Mouse (Mus musculus) stomach, embryonic 14.5 days (tissue): ENCODE measurements around the gene Rps6kb2. TPM values are rescaled to one million over a fixed set of nuclear protein-coding genes. Genes with fewer than 3 reads are reported as not detected.

Experiments used
- ATAC-seq: fragments of 200-750 bp; cut with Nextera tagmentation; 2 replicates; pipeline ENCODE4 v1.8.0; 2017; ENCODE audit warnings: low read depth, moderate TSS enrichment; ENCODE audit not compliant: insufficient number of reproducible peaks, insufficient read depth, low FRiP score
- H3K27ac ChIP-seq: fragments of 300-500 bp; sonication (generic); 2 replicates; pipeline ENCODE4 v1.5.1; 2014; ENCODE audit warnings: mild to moderate bottlenecking, low read length, moderate library complexity, mixed read lengths
- H3K27me3 ChIP-seq: fragments of 300-500 bp; sonication (generic); 2 replicates; pipeline ENCODE4 v1.6.1; 2014; ENCODE audit warnings: low read length, control low read depth, mixed read lengths; ENCODE audit not compliant: control insufficient read depth, insufficient read depth
- H3K36me3 ChIP-seq: fragments of 300-500 bp; sonication (generic); 2 replicates; pipeline ENCODE4 v1.6.1; 2014; ENCODE audit warnings: mild to moderate bottlenecking, control low read depth, low read length, moderate library complexity, mixed read lengths; ENCODE audit not compliant: control insufficient read depth, insufficient read depth
- H3K4me1 ChIP-seq: fragments of 300-500 bp; sonication (generic); 2 replicates; pipeline ENCODE4 v1.6.1; 2014; ENCODE audit warnings: low read length, control low read depth, mixed read lengths; ENCODE audit not compliant: control insufficient read depth, insufficient read depth
- H3K4me2 ChIP-seq: fragments of 300-500 bp; sonication (generic); replicated peaks from 2 replicates; pipeline ENCODE4 v1.6.1; 2014; ENCODE audit warnings: low read depth, low read length, control low read depth
- H3K4me3 ChIP-seq: fragments of 300-500 bp; sonication (generic); 2 replicates; pipeline ENCODE4 v1.5.1; 2014; ENCODE audit warnings: low read depth, low read length, control low read depth
- H3K9ac ChIP-seq: fragments of 300-500 bp; sonication (generic); replicated peaks from 2 replicates; pipeline ENCODE4 v1.6.1; 2014; ENCODE audit warnings: low read depth, mild to moderate bottlenecking, control low read depth, low read length, moderate library complexity, mixed read lengths
- H3K9me3 ChIP-seq: fragments of 300-500 bp; sonication (generic); 2 replicates; pipeline ENCODE4 v1.6.1; 2016; ENCODE audit warnings: low read depth, low read length, control low read depth; ENCODE audit not compliant: control insufficient read depth
- WGBS: fragments of 180-500 bp; shearing (Covaris S2); extraction: QIAGEN DNeasy Blood & Tissue Kit; methylation state at CpG from one replicate; pipeline ENCODE4 v1.1.7; 2014; 5-methylcytosine and 5-hydroxymethylcytosine counted together
- polyA plus RNA-seq: library from polyadenylated mRNA; unstranded; fragments of >200 nt; fragmentation: Nextera tagmentation; extraction: Ambion mirVana; gene quantifications from 2 replicates; pipeline ENCODE4 v1.2.1, GENCODE M21; 2014

Gene Rps6kb2
- polyA plus RNA-seq, 1 experiment from 2014 or later, result 38.9 TPM

DNA sequence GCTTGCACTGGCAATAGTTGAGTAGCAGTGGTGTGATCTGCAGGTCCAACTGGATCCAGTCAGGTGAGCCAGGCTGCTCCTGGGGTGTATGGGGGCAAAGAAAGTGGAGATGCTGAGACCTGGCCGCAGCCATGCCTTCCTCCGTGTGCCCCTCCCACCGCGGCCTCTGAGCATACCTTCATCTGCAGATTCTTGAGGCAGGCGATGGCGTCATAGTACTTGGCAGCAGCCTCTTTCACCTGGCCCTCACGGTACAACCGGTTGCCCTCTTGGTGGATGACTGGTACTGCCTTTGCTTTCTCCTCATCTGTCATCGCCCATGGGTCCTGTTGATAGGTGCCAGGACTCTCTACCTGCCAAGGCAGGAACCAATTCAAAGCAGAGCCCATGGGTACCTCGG, 48.0 kb downstream of the Rps6kb2 start:
- no peak overlapping the region for H3K9ac ChIP-seq
- WGBS, result 94% methylated on average over 10 of the region's 10 CpGs
- H3K27ac ChIP-seq, result no peak overlapping the region
- H3K36me3 ChIP-seq, result peaks cover 50% of the 10 kb centered on the region
- H3K4me2 ChIP-seq, result no peak overlapping the region
- H3K4me1 ChIP-seq, result no peaks in the 10 kb centered on the region
- no peak overlapping the region for H3K4me3 ChIP-seq
- no peaks in the 10 kb centered on the region for H3K27me3 ChIP-seq
- no peak for ATAC-seq
- no peaks in the 10 kb centered on the region for H3K9me3 ChIP-seq

DNA sequence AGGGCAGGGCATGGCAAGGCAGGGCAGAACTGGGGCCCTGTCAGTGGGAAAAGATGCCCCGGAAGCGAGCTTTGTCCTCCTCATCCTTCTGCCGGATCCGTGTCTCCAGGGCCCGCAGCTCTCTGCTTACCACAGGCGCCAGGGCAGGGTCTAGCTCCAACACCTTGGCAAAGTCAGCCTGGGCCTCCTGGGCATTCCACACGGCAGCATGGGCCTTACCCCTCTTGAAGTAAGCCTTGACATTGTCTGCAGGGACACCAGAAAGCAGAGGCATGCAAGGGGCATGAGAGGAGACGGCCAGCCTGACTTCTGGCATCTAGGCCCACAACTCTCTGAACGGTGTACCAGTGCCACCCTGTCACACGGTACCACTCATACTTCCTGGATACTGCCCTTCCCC, 48.6 kb downstream of the Rps6kb2 start:
- H3K36me3 ChIP-seq, result peaks cover 50% of the 10 kb centered on the region
- ATAC-seq, result no peak
- no peaks in the 10 kb centered on the region for H3K4me1 ChIP-seq
- no peaks in the 10 kb centered on the region for H3K27me3 ChIP-seq
- H3K4me3 ChIP-seq, result no peak overlapping the region
- no peak overlapping the region for H3K27ac ChIP-seq
- H3K9me3 ChIP-seq, result no peaks in the 10 kb centered on the region
- WGBS, result 85% methylated on average over 10 of the region's 10 CpGs
- H3K9ac ChIP-seq, result no peak overlapping the region
- no peak overlapping the region for H3K4me2 ChIP-seq

DNA sequence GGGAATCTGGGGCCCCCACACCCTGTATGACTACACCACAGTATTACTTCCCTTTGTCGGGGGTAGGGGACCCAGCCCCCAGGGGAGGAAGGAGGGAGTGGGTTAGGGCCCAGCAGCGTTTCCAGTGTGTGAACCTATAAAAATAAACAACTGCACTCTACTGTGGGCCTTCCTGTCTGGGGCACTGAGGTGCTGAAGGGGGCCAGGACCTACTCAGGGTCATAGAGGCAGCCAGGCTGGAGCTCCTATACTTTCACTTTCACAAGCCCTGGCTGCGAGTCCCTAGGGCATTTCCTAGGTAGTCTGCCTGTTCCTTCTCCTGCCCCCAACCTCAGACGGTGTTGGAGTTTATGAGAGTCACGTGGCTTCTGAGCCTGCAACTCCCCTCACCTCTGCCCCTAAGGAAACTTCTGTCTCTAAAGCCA, 49.3 kb downstream of the Rps6kb2 start:
- Histone ChIP-seq H3K27me3 (no peaks in the 10 kb centered on the region), H3K4me3 (no peak overlapping the region), H3K36me3 (peaks cover 50% of the 10 kb centered on the region), H3K9ac (peak overlapping the region; percentile 14; the same call in 1 of the 2 replicates), H3K4me1 (no peaks in the 10 kb centered on the region), H3K4me2 (no peak overlapping the region), H3K27ac (peak overlapping the region; percentile 22; the same call in 1 of the 2 replicates), H3K9me3 (no peaks in the 10 kb centered on the region)
- ATAC-seq, result peak; percentile 36; the same call in 1 of the 2 replicates
- 28% methylated on average over 5 of the region's 5 CpGs for WGBS

DNA sequence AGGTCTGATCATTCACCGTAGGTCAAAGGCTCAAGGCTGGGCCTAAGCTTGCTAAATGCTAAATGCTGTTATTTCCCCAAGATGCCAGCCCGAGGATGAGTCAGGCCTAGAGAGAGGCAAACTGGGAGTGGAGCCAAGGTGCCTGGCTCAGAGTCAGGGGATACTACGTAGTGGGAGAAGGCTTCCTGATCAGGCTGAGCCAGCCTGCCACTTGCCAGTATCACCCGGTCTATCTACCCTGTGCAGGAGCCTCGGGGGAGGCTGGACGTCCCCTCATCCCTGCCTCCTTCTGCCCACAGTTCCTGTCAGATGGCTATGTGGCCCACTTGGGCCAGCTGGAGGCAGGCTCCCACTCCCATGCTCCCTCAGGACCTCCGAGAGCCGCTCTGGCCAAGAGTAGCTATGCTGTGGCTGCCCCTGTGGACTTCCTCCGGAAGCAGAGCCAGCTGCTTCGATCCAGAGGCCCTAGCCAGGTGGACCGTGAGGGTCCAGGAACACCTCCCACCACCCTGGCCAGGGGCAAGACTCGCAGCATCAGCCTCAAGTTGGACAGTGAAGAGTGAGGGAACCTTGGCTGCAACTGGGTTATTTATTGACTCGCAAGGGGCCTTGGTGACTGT, 49.9 kb downstream of the Rps6kb2 start:
- H3K9ac ChIP-seq, result peak overlapping the region; percentile 14; the same call in 1 of the 2 replicates
- peak overlapping the region; percentile 22; the same call in 1 of the 2 replicates for H3K27ac ChIP-seq
- peaks cover 50% of the 10 kb centered on the region for H3K36me3 ChIP-seq
- no peak overlapping the region for H3K4me2 ChIP-seq
- H3K4me1 ChIP-seq, result no peaks in the 10 kb centered on the region
- 74% methylated on average over 13 of the region's 13 CpGs for WGBS
- H3K9me3 ChIP-seq, result no peaks in the 10 kb centered on the region
- no peak overlapping the region for H3K4me3 ChIP-seq
- H3K27me3 ChIP-seq, result no peaks in the 10 kb centered on the region
- peak; percentile 43; the same call in 1 of the 2 replicates for ATAC-seq

DNA sequence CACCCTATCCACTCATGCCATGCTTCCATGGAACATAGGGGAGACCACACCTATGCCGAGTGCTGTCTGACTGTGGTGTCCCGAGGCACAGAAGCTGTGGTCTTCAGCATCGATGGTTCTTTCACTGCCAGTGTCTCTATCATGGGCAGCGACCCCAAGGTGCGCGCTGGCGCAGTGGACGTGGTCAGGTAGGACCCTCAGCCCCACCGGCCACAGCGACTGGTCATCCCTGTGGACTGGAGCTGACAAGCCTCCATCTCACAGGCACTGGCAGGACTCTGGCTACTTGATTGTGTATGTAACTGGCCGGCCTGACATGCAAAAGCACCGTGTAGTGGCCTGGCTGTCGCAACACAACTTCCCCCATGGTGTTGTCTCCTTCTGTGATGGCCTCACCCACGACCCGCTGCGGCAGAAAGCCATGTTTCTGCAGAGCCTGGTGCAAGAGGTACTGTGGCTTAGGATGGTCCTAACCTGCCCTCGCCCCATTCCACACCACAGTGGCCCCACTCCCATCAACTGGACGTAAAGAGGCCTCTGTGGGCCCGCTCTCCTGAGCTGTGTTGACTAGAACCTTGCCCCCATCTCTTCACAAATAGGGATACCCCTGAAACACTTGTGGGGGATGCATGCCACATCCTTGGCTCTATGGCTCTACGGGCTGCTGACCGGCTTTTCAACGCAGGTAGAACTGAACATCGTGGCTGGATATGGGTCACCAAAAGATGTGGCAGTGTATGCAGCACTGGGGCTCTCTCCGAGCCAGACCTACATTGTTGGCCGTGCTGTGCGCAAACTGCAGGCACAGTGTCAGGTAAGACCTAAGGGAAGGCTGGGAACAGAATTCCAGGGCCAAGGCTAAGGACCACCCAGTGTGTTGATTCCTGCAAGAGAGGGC, 50.8 kb downstream of the Rps6kb2 start:
- H3K4me3 ChIP-seq, result no peak overlapping the region
- no peak overlapping the region for H3K9ac ChIP-seq
- H3K4me1 ChIP-seq, result no peaks in the 10 kb centered on the region
- no peak overlapping the region for H3K27ac ChIP-seq
- H3K36me3 ChIP-seq, result peaks cover 41% of the 10 kb centered on the region
- H3K9me3 ChIP-seq, result no peaks in the 10 kb centered on the region
- H3K27me3 ChIP-seq, result no peaks in the 10 kb centered on the region
- WGBS, result 92% methylated on average over 26 of the region's 26 CpGs
- no peak for ATAC-seq
- no peak overlapping the region for H3K4me2 ChIP-seq

DNA sequence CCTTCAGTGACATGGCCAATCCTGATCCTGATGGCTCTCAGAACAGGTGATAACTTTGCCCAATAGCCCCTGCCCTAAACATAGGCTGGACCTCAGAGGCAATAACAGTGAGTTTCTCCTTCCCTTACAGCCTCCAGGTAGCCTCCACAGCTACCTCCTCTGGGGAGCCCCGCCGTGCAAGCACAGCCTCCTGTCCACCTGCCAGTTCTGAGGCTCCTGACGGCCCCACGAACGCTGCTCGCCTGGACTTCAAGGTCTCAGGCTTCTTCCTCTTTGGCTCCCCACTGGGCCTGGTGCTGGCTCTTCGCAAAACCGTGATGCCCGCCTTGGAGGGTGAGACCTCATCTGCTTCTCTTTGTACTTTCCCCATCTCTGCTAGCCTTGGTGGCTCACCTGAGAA, 54.6 kb downstream of the Rps6kb2 start:
- no peak for ATAC-seq
- 85% methylated on average over 9 of the region's 9 CpGs for WGBS

DNA sequence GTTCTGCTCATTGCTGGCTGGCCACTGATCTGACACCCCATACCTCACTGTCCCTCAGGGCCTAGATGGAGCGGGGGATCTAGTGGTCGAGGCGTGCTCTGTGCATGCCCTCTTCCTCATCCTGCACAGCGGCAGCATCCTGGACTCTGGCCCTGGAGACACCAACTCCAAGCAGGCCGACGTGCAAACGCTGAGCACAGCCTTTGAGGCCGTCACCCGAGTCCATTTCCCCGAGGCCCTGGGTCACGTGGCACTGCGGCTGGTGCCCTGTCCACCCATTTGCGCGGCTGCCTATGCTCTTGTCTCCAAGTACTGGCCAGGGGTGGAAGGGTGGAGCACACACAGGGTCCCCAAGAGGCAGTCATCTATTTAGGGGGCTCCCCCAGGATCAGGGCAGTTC, 56.5 kb downstream of the Rps6kb2 start:
- WGBS, result 93% methylated on average over 14 of the region's 14 CpGs
- no peaks in the 10 kb centered on the region; the same call in 1 of the 2 replicates for H3K36me3 ChIP-seq
- no peak overlapping the region for H3K4me2 ChIP-seq

More for the DNA sequence above, 54.6 kb downstream of the Rps6kb2 start:
- H3K27ac ChIP-seq, result no peak overlapping the region
- no peaks in the 10 kb centered on the region for H3K9me3 ChIP-seq
- no peak overlapping the region for H3K4me3 ChIP-seq
- peaks cover 11% of the 10 kb centered on the region; the same call in 1 of the 2 replicates for H3K36me3 ChIP-seq
- H3K27me3 ChIP-seq, result no peaks in the 10 kb centered on the region
- H3K9ac ChIP-seq, result no peak overlapping the region
- no peaks in the 10 kb centered on the region for H3K4me1 ChIP-seq
- no peak overlapping the region for H3K4me2 ChIP-seq

DNA sequence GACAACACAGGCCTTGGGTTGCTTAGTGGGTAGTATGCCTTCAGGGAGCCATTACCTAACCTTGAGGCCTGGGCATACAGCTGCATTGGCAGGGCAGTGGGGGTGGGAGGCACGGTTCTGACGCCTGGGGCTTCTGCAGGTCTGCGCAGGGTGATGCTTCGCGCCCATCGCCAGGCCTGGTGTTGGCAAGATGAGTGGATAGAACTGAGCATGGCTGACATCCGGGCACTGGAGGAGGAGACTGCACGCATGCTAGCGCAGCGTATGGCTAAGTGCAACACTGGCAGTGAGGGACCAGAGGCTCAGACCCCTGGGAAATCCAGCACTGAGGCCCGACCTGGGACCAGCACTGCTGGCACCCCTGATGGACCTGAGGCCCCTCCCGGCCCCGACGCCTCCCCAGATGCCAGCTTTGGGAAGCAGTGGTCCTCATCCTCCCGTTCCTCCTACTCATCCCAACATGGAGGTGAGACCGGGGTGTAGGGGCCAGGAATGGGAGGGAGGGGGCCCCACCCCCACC, 58.4 kb downstream of the Rps6kb2 start:
- Histone ChIP-seq H3K4me3 (no peak overlapping the region), H3K27me3 (peaks cover 11% of the 10 kb centered on the region; the same call in 1 of the 2 replicates), H3K4me2 (no peak overlapping the region), H3K4me1 (peaks cover 7% of the 10 kb centered on the region; the same call in 1 of the 2 replicates), H3K36me3 (no peaks in the 10 kb centered on the region), H3K27ac (no peak overlapping the region), H3K9me3 (no peaks in the 10 kb centered on the region), H3K9ac (no peak overlapping the region)
- 87% methylated on average over 16 of the region's 16 CpGs for WGBS
- no peak for ATAC-seq

More for the DNA sequence above, 56.5 kb downstream of the Rps6kb2 start:
- H3K4me1 ChIP-seq, result no peaks in the 10 kb centered on the region
- H3K27me3 ChIP-seq, result 0 out of 2 replicates have a peak, but pooled peaks cover 3% of the 10 kb centered on the region
- no peak overlapping the region for H3K27ac ChIP-seq
- H3K9me3 ChIP-seq, result no peaks in the 10 kb centered on the region
- no peak for ATAC-seq
- H3K9ac ChIP-seq, result no peak overlapping the region
- no peak overlapping the region for H3K4me3 ChIP-seq
